Mouse (Mus musculus) layer of hippocampus, adult 8-10 months (tissue): Measurements from ENCODE around the gene Mafk. TPM values are rescaled to one million over a fixed set of nuclear protein-coding genes. Genes with fewer than 3 reads are reported as not detected.
A peak's percentile ranks its signal among the peaks of the same experiment; 100 is the strongest.

Experiments used
- DNase-seq, 2 experiments: peaks; one replicate each; pipeline ENCODE4 v3.0.0; 2022; ENCODE audit warnings: low spot score in 2 of 2
- total RNA-seq, 4 experiments: library from RNA; stranded (reverse); gene quantifications; 2 replicates each; pipeline ENCODE4 v1.2.4; 2022

Gene Mafk
- total RNA-seq, 4 experiments from 2014 or later, result 9.2 to 16.4 (median 10.5) TPM

- DNase-seq, result no peak
These were observed 4.8 kb downstream of the Mafk start for GRCm38 (mm10) chr5:139796001-139796620.

- DNase-seq, result peak; percentile 47 to 60
These were observed 5.6 kb downstream of the Mafk start for GRCm38 (mm10) chr5:139796900-139797299.

GRCm38 (mm10) chr5:139797473-139798167 is 6.3 kb downstream of the Mafk start:
- DNase-seq, result peak; percentile 84 to 85

- no peak for DNase-seq
These were observed 7.0 kb downstream of the Mafk start for GRCm38 (mm10) chr5:139798168-139798900.

GRCm38 (mm10) chr5:139799041-139799440 is 7.7 kb downstream of the Mafk start:
- DNase-seq, result no peak

- DNase-seq, result no peak
These were observed 8.7 kb downstream of the Mafk start for GRCm38 (mm10) chr5:139799801-139800590.

GRCm38 (mm10) chr5:139801231-139801630 is 9.9 kb downstream of the Mafk start:
- DNase-seq, result no peak

- DNase-seq, result no peak
These were observed 10.6 kb downstream of the Mafk start for GRCm38 (mm10) chr5:139801880-139802279.

GRCm38 (mm10) chr5:139803165-139803564 is 11.9 kb downstream of the Mafk start:
- no peak for DNase-seq

- DNase-seq, result no peak
These were observed 12.3 kb downstream of the Mafk start for GRCm38 (mm10) chr5:139803601-139804102.

GRCm38 (mm10) chr5:139804107-139804551 is 12.8 kb downstream of the Mafk start:
- no peak for DNase-seq

GRCm38 (mm10) chr5:139804573-139805111 is 13.3 kb downstream of the Mafk start:
- DNase-seq, result no peak

- DNase-seq, result no peak
These were observed 14.6 kb downstream of the Mafk start for GRCm38 (mm10) chr5:139805924-139806323.

- DNase-seq, result no peak
These were observed 18.1 kb downstream of the Mafk start for GRCm38 (mm10) chr5:139809397-139809796.

- DNase-seq, result no peak
These were observed 20.5 kb downstream of the Mafk start for GRCm38 (mm10) chr5:139811677-139812397.

- no peak for DNase-seq
These were observed 21.2 kb downstream of the Mafk start for GRCm38 (mm10) chr5:139812398-139813125.

- no peak for DNase-seq
These were observed 21.8 kb downstream of the Mafk start for GRCm38 (mm10) chr5:139813126-139813490.

- no peak for DNase-seq
These were observed 22.7 kb downstream of the Mafk start for GRCm38 (mm10) chr5:139813963-139814381.

- DNase-seq, result no peak
These were observed 24.7 kb downstream of the Mafk start for GRCm38 (mm10) chr5:139815964-139816363.

- no peak for DNase-seq
These were observed 25.1 kb downstream of the Mafk start for GRCm38 (mm10) chr5:139816445-139816844.
